Mouse (Mus musculus) liver, adult 2 months (tissue): ENCODE data around the gene Rab7b. TPM values are rescaled to one million over a fixed set of nuclear protein-coding genes. Genes with fewer than 3 reads are reported as not detected.
A peak's percentile ranks its signal among the peaks of the same experiment; 100 is the strongest.

Source experiments
- DNase-seq: peaks from one replicate; pipeline ENCODE4 v3.0.0-alpha.2; 2011; ENCODE audit warnings: low read depth, low spot score; ENCODE audit errors: extremely low read depth
- H3K27ac ChIP-seq: fragments of 200-500 bp; replicated peaks from 2 replicates; pipeline ENCODE4 v1.5.1; 2012; ENCODE audit warnings: low read depth, mild to moderate bottlenecking, control low read depth, inconsistent platforms, low read length; ENCODE audit not compliant: insufficient read depth
- H3K27me3 ChIP-seq: fragments of 200-500 bp; 2 replicates; pipeline ENCODE4 v1.6.1; 2012; ENCODE audit warnings: mild to moderate bottlenecking, moderate library complexity, low read length, inconsistent platforms; ENCODE audit not compliant: control insufficient read depth, insufficient read depth
- H3K36me3 ChIP-seq: fragments of 200-500 bp; 2 replicates; pipeline ENCODE4 v1.6.1; 2012; ENCODE audit warnings: low read length, inconsistent platforms; ENCODE audit not compliant: control insufficient read depth, insufficient read depth
- H3K4me1 ChIP-seq: fragments of 200-500 bp; 2 replicates; pipeline ENCODE4 v1.6.1; 2011; ENCODE audit warnings: low read length; ENCODE audit not compliant: control insufficient read depth, insufficient read depth
- H3K4me3 ChIP-seq: fragments of 200-500 bp; 2 replicates; pipeline ENCODE4 v1.5.1; 2011; ENCODE audit warnings: low read depth, mild to moderate bottlenecking, control low read depth, low read length, moderate library complexity; ENCODE audit not compliant: insufficient read depth
- H3K79me2 ChIP-seq: fragments of 200-500 bp; 2 replicates; pipeline ENCODE4 v1.6.1; 2012; ENCODE audit warnings: inconsistent platforms, mild to moderate bottlenecking, low read length, moderate library complexity; ENCODE audit not compliant: control insufficient read depth, insufficient read depth
- H3K9ac ChIP-seq: fragments of 200-500 bp; 2 replicates; pipeline ENCODE4 v1.6.1; 2012; ENCODE audit warnings: low read depth, mild to moderate bottlenecking, control low read depth, inconsistent platforms, low read length
- CTCF ChIP-seq: fragments of 200-500 bp; IDR thresholded peaks from 2 replicates; pipeline ENCODE4 v1.5.1; 2011; ENCODE audit warnings: low read depth, low read length, control low read depth
- POLR2A ChIP-seq: fragments of 200-500 bp; IDR thresholded peaks from 2 replicates; pipeline ENCODE4 v1.6.1; 2011; ENCODE audit warnings: low read length, control low read depth; ENCODE audit not compliant: insufficient read depth; ENCODE audit errors: extremely low read depth
- WGBS: fragments of 180-500 bp; shearing (Covaris S2); methylation state at CpG from one replicate; pipeline ENCODE4 v1.1.7; 2018; 5-methylcytosine and 5-hydroxymethylcytosine counted together
- polyA plus RNA-seq: library from polyadenylated mRNA; depleted of rRNA; stranded (reverse); fragments of >200 nt; gene quantifications from 2 replicates; pipeline ENCODE4 v1.2.3, GENCODE M21; 2012
- total RNA-seq: library from RNA; depleted of rRNA; stranded (reverse); fragments of >200 nt; gene quantifications from 2 replicates; pipeline ENCODE4 v1.2.3, GENCODE M21; 2014

Rab7b gene
- total and polyA plus RNA-seq, 2 experiments, result 0.45 to 0.83 TPM

GRCm38 (mm10) chr1:131657945-131658354 lies 30.5 kb upstream of the Rab7b start:
- DNase-seq, result peak; percentile 77
- H3K4me1 ChIP-seq, result no peaks in the 10 kb centered on the region
- 0% methylated on average over 11 of the region's 11 CpGs for WGBS
- no peaks in the 10 kb centered on the region for H3K36me3 ChIP-seq
- H3K27ac ChIP-seq, result no peak overlapping the region
- no peak overlapping the region for H3K4me3 ChIP-seq
- no peaks in the 10 kb centered on the region for H3K79me2 ChIP-seq
- no peaks in the 10 kb centered on the region for H3K27me3 ChIP-seq
- TF ChIP-seq CTCF (peak; percentile 96), POLR2A (no peak)
- no peak overlapping the region for H3K9ac ChIP-seq

- no peak for DNase-seq
- no peak overlapping the region for H3K9ac ChIP-seq
- H3K4me3 ChIP-seq, result no peak overlapping the region
- no peaks in the 10 kb centered on the region for H3K79me2 ChIP-seq
- H3K27ac ChIP-seq, result no peak overlapping the region
- TF ChIP-seq CTCF (no peak), POLR2A (no peak)
- no peaks in the 10 kb centered on the region for H3K4me1 ChIP-seq
- no peaks in the 10 kb centered on the region for H3K27me3 ChIP-seq
- 82% methylated on average over 5 of the region's 5 CpGs for WGBS
- no peaks in the 10 kb centered on the region for H3K36me3 ChIP-seq
Observed at GRCm38 (mm10) chr1:131659512-131660085, 28.9 kb upstream of the Rab7b start.

GRCm38 (mm10) chr1:131660266-131660665 lies 28.2 kb upstream of the Rab7b start:
- no peak overlapping the region for H3K27ac ChIP-seq
- no peak for DNase-seq
- no peak for TF ChIP-seq CTCF
- TF ChIP-seq POLR2A, result no peak
- H3K4me3 ChIP-seq, result no peak overlapping the region
- H3K9ac ChIP-seq, result no peak overlapping the region
- WGBS, result 89% methylated on average over 2 of the region's 2 CpGs
- H3K36me3 ChIP-seq, result no peaks in the 10 kb centered on the region
- no peaks in the 10 kb centered on the region for H3K4me1 ChIP-seq
- H3K27me3 ChIP-seq, result no peaks in the 10 kb centered on the region
- no peaks in the 10 kb centered on the region for H3K79me2 ChIP-seq

- TF ChIP-seq CTCF (no peak), POLR2A (no peak)
- H3K4me1 ChIP-seq, result no peaks in the 10 kb centered on the region
- H3K27me3 ChIP-seq, result no peaks in the 10 kb centered on the region
- H3K79me2 ChIP-seq, result no peaks in the 10 kb centered on the region
- WGBS, result 82% methylated on average over 7 of the region's 7 CpGs
- no peak overlapping the region for H3K9ac ChIP-seq
- no peaks in the 10 kb centered on the region for H3K36me3 ChIP-seq
- H3K27ac ChIP-seq, result no peak overlapping the region
- H3K4me3 ChIP-seq, result no peak overlapping the region
- DNase-seq, result no peak
Observed at GRCm38 (mm10) chr1:131660716-131661472, 27.6 kb upstream of the Rab7b start.

- TF ChIP-seq POLR2A (no peak), CTCF (no peak)
- H3K4me3 ChIP-seq, result no peak overlapping the region
- DNase-seq, result no peak
- H3K36me3 ChIP-seq, result no peaks in the 10 kb centered on the region
- no peaks in the 10 kb centered on the region for H3K27me3 ChIP-seq
- 58% methylated on average over 3 of the region's 3 CpGs for WGBS
- H3K9ac ChIP-seq, result no peak overlapping the region
- no peaks in the 10 kb centered on the region for H3K4me1 ChIP-seq
- no peak overlapping the region for H3K27ac ChIP-seq
- H3K79me2 ChIP-seq, result no peaks in the 10 kb centered on the region
Observed at GRCm38 (mm10) chr1:131661749-131662148, 26.7 kb upstream of the Rab7b start.
